Comparison of ENCODE assay signal across 24 mouse cellular contexts in the genomic region with DNA sequence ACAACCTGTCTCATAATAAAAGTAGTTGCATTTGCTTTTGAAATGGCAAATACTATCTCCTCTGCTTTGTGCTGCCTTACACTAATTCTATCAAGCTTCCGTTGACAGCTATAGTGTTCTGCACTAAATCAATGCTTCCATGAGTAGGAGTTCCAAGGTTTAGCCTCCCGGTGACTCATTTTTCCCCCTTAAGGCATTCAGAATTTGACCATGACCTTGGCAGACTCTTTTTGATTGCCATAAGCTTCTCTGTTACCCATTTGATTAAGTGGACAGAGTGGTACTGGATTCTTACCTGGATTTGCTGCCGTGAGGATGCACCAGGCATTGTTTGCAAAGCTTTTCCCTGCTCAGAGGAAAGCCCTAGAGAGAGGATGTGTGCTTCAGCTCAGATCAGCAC.
"Had no signal": no experiment of that assay in that cellular context is flagged by ENCODE, and none has a peak within 500 bp of the region (broad histone marks: within the 10 kb centered on the region; RNA-seq: fewer than 3 reads in every experiment).

No protein-coding gene starts in this region.

- H3K4me1 ChIP-seq: limb, embryonic 10.5 days; liver, embryonic 12.5 days; liver, embryonic 15.5 days; lung, embryonic 15.5 days; megakaryocyte, embryonic 14.5 days; midbrain, embryonic 10.5 days; midbrain, embryonic 15.5 days; neural tube, embryonic 12.5 days; neural tube, embryonic 15.5 days had no signal

- ATAC-seq: liver, embryonic 12.5 days; midbrain, embryonic 15.5 days had no signal

- H3K27me3 ChIP-seq: limb, embryonic 13.5 days; liver, embryonic 12.5 days; liver, embryonic 15.5 days; lung, embryonic 15.5 days; megakaryocyte, embryonic 14.5 days; midbrain, embryonic 15.5 days; neural tube, embryonic 12.5 days; neural tube, embryonic 15.5 days had no signal

- H3K27ac ChIP-seq: kidney, postnatal 0 days; layer of hippocampus, adult 2 months; limb, embryonic 10.5 days; limb, embryonic 13.5 days; liver, embryonic 12.5 days; liver, embryonic 15.5 days; lung, embryonic 15.5 days; midbrain, embryonic 10.5 days; midbrain, embryonic 15.5 days; neural tube, embryonic 12.5 days; neural tube, embryonic 15.5 days; stomach, postnatal 0 days had no signal

- H3K36me3 ChIP-seq: limb, embryonic 10.5 days; limb, embryonic 13.5 days; liver, embryonic 12.5 days; liver, embryonic 15.5 days; lung, embryonic 15.5 days; midbrain, embryonic 10.5 days; midbrain, embryonic 15.5 days; neural tube, embryonic 12.5 days; neural tube, embryonic 15.5 days had no signal

- H3K4me3 ChIP-seq: layer of hippocampus, adult 2 months; limb, embryonic 10.5 days; limb, embryonic 13.5 days; liver, embryonic 12.5 days; liver, embryonic 15.5 days; lung, embryonic 15.5 days; megakaryocyte, embryonic 14.5 days; midbrain, embryonic 10.5 days; midbrain, embryonic 15.5 days; neural tube, embryonic 12.5 days; neural tube, embryonic 15.5 days had no signal

- DNase-seq: kidney, postnatal 25 days; layer of hippocampus, adult 9-11 months; liver; lung, adult 18-20 months; lung, postnatal 10 days; lung, postnatal 36 days; right cerebral cortex, adult 18-20 months; right cerebral cortex, postnatal 14 days; right cerebral cortex, postnatal 4 days; thymus, adult 2 months; thymus, postnatal 25 days had no signal

- H3K4me2 ChIP-seq: limb, embryonic 13.5 days; liver, embryonic 12.5 days; liver, embryonic 15.5 days; lung, embryonic 15.5 days; midbrain, embryonic 15.5 days; neural tube, embryonic 12.5 days; neural tube, embryonic 15.5 days had no signal

- H3K9me3 ChIP-seq: limb, embryonic 10.5 days; limb, embryonic 13.5 days; liver, embryonic 12.5 days; liver, embryonic 15.5 days; lung, embryonic 15.5 days; midbrain, embryonic 10.5 days; midbrain, embryonic 15.5 days; neural tube, embryonic 12.5 days; neural tube, embryonic 15.5 days had no signal

- H3K9ac ChIP-seq: limb, embryonic 13.5 days; liver, embryonic 12.5 days; liver, embryonic 15.5 days; lung, embryonic 15.5 days; midbrain, embryonic 15.5 days; neural tube, embryonic 12.5 days; neural tube, embryonic 15.5 days had no signal
